Mouse (Mus musculus) gastrocnemius, adult 18-20 months (tissue): ENCODE measurements at regions not wholly inside any gene's neighbourhood (a gene's known extent, or its start where the extent isn't known, plus 50 kb on each side); places are given as distances from the start of the nearest gene placed in this dataset.

ENCODE experiments used
- DNase-seq: peaks from one replicate; pipeline ENCODE4 v3.0.0; 2021; ENCODE audit warnings: low spot score

DNA sequence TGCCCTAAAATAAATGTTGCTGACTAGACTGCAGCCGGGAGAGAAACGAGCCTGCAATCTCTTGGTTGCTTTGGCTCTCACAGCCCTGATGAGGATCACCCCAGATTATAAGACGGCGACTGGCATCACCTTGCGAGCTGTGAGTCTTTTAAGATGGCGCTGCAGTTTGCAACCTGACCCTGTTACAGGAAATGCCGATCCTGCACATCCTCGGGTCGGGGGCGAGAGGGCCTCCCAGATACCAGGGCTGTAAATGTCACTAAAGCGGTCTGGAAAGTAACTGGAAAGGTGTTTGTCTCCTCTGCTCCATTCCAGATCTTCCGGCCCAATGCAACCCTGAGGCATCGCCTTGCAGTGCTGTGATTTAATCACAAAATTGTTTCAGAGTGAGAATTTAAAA, 53.4 kb downstream of the Cartpt start:
- DNase-seq: no peak

DNA sequence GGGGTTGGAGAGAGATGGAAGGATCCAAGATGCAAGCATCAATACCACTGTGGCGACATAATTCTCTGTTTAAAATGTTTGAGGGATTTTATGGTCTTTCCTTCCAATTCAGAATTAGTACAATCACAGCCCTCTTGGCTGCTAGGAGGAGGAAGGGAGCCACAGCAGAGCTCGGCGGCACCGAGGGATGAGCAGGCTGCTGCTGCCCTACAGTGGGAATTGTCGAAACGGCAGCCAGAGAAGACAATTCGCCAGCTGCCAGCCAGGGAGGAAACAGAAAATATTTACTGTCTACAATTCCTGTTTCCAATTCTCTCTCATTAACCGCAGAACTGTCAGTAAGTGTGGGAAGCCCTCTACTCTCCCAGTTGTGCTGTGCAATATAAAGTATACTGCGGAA, 58.3 kb downstream of the Cartpt start:
- no peak for DNase-seq

GRCm38 (mm10) chr13:99839446-99839845, 61.4 kb downstream of the Cartpt start:
- no peak for DNase-seq

GRCm38 (mm10) chr13:99837772-99838425, 63.0 kb downstream of the Cartpt start:
- DNase-seq: peak; percentile 76

DNA sequence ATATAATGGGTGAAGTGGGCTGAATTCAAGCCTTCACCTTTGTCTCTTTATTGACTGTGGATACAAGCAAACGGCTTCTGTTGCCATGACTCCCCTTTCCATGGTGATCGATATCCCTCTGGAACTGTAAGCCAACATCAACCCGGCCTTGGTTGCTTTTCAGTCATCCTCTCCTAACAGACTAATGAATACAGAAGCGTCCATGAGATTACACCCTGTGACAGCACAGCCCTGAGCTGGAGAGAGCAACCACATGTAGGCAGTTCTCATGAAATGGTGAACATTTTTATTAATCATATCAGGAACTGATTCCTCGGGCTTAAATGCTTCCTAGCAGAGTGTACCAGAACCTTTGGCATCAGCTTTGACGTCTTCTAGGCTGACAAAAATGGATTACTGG, 63.7 kb downstream of the Cartpt start:
- no peak for DNase-seq

- DNase-seq: no peak
These were observed 64.3 kb downstream of the Cartpt start for GRCm38 (mm10) chr13:99836586-99836985.

DNA sequence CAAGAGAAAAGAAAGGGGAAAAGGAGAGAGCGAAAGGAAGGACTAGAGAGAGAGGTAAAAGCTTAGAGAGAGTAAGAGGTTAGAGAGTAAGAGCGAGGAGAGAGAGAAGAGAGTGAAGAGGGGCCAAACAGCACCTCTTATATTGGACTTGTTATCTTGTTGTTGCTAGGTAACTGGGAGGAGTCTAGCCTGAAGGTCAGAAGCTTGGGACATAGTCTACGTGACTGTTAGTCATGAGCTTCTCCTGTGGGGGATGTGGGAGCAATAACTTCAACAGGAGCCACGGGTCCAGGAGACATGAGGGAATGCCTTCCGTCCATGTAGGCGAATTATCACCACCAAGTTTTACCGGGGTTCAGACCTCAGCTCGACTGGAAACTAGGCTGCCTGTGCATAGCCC, 65.4 kb downstream of the Cartpt start:
- no peak for DNase-seq

DNA sequence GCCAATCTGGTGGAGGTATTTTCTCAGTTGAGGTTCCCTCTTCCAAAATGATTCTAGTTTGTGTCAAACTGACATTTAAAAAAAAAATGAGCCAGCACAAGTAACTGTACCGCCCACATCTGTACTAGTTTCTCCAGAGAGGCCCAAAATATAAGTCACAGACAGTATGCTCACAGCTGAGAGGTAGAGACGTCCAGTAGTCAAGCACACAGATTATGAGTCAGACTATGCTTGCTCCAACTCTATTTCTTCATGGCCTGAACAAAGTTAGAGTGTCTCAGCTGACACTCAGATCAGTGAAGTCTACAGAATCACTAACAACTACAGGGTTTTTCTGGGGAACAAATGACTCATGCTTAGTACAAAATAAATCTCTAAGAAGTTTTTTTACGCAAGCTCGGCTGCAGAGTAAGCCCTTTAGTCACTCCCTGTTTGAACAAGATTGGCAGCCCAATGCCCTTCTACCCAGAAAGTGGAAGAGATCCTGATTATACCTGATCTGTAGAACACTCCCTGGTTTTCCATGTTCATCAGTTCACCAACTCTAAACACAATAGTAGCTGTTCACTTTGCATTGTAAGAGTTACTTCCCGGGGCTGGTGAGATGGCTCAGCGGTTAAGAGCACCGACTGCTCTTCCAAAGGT, 70.7 kb downstream of the Cartpt start:
- DNase-seq: no peak

DNA sequence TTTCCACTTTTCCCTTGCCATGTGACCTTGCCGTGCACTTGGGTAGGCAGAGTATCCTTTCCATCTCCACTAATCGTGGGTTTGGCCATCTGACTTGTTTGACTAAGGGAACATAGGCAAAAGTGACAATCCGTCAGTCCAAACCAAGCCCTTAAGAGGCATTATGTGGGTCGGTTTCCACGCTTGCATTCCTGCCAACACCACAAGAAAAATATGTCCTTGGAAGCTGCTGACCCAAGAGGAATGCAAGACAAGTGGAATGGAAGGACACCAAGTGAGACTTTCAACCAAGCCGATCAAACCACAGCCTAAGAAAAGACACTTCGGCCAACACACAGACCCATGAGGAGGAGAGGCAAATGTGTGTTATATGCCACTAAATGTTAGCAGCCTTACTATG, 73.3 kb downstream of the Cartpt start:
- DNase-seq: no peak

DNA sequence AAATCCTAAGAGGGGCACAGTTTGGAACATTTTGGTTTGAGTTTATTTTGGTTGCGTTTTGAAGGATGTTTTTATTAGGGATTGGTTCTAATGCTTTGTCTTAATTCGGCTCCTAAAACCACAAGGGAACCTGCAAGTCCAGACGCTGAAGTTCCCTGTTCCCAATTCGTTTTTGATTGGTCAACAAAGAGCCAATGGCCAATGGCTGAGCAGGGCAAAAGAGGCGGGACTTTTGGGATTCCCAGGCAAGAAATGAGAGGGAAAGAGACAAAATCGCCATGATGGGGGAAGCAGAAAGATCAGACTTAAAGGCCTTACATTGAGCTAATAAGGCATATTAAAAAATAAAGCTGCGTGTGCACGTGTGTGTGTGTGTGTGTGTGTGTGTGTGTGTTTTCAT, 76.3 kb downstream of the Cartpt start:
- DNase-seq: no peak

- DNase-seq: no peak
These were observed 84.2 kb downstream of the Cartpt start for GRCm38 (mm10) chr13:99816666-99817065.

DNA sequence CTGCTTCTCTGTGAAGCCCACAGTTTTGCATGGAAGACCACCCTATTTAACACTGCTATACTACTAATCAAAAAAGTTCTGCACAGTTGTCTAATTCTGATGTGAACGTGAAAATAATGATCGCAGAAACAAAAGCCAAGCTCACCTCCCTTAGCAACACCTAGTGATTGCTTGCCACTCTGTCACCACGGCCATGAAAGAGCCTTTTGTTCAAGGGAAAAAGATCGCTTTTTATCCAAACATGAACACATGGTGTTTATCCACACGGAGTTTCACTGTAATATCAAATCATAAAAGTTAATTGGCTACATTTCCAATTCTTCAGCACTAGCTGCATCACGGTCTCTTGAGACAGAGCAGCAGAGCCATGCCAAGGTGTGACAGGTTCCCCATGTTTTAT, 85.1 kb downstream of the Cartpt start:
- DNase-seq: no peak

DNA sequence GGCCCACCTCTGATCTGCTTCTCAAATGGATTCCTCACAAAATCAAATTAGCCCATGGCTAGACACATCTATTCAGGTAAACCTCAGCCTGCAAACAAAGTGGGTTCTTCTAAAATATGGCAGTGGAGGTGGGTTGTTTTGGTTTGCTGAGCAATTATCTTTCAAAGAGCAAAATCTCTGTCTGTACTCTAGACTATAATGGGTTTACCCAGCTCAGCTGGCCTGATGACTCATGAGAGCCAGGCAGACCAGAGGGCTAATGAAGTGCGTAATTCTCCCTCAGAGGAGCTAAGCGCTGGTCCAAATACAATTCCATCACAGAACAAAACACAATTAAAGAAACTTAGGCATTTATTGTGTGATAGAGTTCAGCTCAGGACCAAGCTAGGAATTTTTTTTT, 86.1 kb downstream of the Cartpt start:
- no peak for DNase-seq

DNA sequence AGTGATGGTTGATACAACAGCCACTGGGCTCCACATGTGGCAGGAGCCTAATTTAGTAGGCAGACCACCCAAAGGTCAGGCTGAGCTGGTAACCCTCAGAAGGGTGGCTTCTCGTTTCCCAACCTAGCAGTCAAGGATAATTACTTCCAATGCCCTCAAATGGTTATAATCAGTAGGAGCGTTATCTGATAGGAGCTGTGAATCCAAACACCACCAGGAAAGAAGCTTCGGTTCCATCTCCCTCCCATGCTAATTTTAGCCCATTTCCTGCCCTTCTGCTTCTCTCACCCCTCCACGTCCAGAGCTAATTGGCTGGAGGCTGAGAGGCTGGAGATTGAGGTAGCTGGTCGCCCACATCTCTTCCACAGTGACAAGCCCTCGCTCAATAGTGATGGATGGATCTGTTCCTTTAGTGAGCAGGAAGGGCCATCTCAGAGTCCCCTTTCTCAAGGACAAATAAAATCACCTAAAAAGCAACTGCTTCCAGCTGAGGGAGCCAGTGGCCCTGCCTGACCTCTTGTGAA, 86.8 kb downstream of the Cartpt start:
- no peak for DNase-seq

- DNase-seq: no peak
These were observed 106.4 kb downstream of the Cartpt start for GRCm38 (mm10) chr13:99794448-99794847.

GRCm38 (mm10) chr13:99793786-99794435, 107.0 kb downstream of the Cartpt start:
- no peak for DNase-seq

DNA sequence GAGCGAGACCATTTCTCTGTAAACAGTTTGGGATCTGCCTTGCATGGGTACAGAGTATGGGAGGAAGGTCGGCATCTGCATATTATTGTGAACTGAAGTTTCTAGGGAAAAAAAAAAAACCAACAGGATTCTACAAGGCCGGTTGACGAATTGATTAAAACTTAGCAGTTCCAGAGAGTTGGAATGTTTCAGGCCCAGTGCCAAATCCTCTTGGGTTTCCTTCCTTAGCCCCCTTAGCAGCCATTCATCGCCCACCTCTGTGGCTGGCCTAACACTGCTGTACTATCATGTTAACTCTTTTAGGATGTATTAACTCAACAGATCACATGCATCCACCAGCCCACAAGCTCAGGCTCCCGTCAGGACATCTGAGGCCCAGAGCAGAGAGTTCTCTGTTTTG, 107.9 kb downstream of the Cartpt start:
- no peak for DNase-seq

DNA sequence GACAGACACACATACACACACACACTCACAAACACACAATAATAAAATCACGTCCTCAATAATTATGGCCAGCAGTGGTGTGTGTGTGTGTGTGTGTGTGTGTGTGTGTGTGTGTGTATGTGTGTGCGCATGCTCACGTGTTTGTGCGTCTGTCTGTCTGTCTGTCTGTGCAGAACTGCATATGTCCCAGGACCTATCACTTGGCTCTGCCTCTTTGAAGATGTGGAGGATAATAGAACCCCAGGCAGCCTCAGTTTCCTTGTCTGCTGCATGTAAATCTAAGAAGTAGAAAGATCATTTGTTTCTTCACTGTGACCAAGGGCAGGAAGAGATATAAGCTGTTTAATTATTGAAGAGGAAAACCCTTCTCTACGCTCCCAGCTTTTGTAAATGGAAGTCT, 109.9 kb downstream of the Cartpt start:
- no peak for DNase-seq

DNA sequence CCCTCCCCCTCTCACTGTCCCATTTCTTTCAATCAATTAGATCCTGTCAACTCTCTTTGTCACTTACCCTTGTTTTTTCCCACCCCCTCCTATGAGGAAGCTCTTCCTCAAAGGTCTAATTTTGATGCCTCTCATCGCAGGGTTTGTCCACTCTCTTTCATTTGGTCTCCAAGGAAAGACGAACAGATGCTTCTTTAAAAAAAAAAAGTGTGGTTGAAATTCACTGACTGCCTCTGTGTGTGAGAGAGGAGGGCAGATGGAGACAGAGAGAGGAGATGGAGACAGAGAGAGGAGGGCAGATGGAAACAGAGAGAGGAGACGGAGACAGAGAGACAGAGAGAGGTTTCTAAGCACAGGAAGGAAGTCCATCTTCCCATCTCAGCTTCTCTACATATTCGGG, 113.1 kb downstream of the Cartpt start:
- DNase-seq: no peak

DNA sequence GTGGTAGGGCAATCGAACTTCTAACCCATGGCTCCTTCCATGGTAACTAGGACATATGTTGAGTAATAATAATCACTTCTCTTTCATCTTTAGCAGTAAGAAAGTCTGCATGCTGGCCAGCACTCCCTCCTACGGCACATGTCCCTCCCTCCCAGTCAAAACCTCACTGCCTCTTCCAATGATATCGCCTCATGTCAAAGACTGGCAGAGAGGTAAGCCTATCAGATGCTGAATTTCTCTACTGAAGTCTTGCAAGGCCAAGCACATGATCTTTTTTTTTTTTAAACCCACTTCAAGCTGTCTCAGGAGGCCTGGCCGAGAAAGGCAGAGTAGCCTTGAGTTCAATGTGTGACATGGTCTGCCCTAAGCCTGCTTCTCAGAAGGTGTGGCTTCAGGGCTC, 115.5 kb downstream of the Cartpt start:
- DNase-seq: no peak

- no peak for DNase-seq
These were observed 116.6 kb downstream of the Cartpt start for GRCm38 (mm10) chr13:99784314-99784713.

DNA sequence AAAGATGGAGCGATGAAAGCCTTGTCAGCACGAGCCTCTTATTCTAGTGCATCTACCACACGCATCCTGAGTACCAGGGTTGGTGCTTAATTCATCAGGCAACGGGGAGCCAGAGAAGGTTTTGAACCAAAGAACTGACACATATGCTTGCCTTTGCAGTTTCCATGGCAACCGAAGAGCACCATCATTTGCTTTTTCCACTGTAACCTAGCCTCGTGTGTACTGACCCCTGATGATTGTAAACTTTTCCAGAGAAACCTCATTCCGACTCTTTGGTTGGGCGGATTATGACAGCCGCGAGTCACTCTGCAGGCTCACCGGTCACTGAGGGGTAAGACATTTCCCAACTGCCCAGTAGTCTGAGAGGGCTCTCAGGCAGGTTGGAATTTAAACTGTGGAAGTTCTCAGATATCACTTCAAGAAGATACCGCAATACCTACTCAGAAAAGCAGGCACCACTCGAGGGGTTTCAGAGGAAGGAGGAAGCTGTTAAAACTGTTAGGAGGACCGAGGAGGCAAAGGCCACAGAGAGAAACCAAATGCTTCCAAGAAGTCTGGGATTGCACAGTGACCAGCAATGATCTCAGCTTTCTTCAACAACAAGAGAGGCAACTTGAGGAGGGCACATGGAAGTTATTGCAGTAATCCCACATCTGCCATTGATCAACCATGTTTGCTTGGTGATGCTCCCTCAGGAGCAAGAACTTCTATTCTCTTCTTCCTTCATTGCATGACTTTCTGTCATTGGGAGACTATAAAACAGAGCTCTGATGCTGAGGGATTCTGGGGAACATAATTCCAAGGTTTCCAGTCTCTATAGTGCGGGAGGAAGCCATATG, 117.8 kb downstream of the Cartpt start:
- no peak for DNase-seq
